Mouse (Mus musculus): ENCODE data around the gene Zfp119b.

Zfp119b gene

DNA sequence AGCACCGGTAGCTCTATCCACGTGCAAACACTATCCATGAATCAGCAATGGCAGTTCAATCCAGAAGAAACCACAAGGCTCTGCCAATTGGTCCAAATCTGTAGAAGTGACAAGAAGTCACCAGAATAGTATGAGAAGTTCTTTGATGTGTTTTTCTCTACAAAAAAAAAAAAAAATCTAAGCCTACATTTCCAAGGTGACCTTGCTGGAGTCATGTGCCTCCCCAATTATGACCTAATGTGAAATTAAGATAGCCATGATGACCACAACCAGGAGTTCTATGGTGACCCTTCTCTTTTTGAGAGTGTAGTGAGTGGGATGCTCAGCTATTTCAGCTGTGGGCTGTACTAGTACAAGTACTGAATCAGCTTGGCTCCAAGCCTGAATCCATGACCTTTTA lies at the start of gene Zfp119b:
Gene Zfp119b (minus strand): TSS at position 101 of the 400 bp plus-strand sequence.
- DNase-seq = no peak

DNA sequence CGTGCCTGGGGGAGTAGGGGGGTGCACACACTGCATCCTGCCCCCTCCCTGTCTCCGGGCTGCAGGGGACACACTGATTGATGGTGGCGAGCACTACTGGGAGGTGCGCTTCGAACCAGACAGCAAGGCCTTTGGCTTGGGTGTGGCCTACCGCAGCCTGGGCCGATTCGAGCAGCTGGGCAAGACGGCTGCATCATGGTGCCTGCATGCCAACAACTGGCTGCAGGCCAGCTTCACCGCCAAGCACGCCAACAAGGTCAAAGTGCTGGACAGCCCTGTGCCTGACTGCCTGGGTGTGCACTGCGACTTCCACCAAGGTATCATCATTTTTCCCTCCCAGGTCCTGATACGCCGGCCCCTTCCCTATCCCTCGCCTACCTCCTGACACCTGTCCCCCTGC lies 46.7 kb upstream of the Zfp119b start:
- peak; percentile 64 to 85 for DNase-seq

DNA sequence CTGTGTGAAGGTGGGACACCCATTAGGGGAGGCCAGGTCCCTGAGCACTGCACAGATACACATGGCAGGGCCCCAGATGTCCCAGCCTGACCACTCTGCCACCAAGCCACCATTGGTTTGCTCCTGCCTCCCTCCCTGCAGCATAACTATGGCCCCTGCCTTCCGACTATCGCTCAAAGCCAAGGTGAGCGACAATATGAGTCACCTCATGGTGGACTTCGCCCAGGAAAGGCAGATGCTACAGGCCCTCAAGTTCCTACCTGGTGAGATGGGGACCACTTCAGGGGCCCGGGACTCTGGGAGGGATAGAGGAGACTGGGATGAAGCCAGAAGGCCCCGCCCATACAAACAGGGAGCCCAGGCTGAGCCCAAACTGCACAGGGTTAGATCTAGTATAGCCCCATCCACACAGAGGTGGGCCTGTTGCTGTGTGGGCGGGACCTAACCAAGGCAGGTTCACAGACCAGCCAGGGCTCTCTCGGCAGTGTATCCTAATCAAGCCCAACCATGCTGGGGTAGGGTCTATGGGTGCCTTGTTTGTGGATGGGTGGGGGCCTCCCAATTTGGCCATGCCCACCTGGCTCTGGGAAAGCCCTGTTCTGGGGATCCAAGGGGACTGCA lies 41.1 kb upstream of the Zfp119b start:
- no peak for DNase-seq

DNA sequence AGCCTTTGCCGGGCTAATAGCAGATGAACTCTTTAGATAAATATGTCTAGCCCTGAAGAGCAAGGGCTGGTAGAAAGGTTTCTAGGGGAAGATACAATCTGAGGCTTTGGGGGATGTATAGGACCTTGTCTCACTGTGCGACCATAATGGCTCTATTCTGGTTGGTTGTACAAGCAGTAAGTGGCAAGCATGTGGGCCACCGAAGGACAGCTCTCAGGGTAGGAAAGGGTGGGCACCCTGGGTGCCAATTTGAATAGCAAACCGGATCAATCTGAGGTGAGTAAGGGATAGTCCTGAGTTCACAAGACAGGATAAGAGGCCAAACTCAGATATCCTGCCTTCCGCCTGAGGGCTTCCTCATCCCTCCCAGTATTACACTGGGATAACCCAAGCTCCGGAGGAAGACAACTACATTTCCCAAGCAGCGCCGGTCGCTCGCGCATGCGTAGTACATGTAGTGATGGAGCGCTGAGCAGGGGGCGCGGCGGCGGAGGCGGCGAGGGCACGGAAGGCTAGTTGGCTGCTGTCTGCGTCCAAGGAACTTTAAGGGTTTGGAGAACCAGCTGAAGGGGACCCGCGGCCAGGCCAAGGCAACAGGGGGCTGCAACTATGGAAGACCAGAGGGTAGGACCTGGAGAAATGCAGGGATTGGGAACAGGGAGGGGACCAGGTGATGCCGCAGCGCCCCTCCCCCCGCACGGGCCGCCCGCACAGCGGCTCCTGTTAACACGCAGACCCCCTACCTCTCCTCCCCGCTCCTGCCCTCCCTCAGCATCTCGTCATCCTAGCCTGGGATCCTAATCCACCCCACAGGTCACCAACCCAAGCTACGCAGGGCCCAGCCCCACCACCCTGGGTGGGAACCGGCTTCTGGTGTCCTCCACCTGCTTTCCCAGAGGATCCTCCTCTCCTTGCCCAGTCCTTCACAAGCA lies 37.0 kb upstream of the Zfp119b start, which contains the start of gene Fsd1:
Gene Fsd1 (plus strand): TSS at position 480 of the 932 bp plus-strand sequence.
- peak in 1 of 2 experiments; percentile 45 for DNase-seq

DNA sequence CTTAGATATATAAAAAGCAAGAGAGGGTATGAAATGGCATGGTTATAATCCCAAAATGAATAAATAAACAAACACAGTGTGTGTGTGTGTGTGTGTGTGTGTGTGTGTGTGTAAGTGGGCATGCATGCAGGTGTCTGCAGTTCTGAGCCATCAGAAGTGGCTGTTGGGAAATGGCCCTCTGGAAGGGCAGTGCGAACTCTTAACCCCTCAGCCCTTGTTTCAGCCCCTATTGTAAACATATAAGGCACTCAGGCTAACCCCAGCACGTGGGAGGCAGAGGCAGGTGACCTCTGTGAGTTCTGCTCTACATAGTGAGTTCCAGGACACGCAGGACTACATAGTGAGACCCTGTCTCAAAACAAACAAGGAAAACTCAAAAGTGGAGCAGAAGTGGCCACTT lies 28.0 kb upstream of the Zfp119b start:
- DNase-seq = no peak

DNA sequence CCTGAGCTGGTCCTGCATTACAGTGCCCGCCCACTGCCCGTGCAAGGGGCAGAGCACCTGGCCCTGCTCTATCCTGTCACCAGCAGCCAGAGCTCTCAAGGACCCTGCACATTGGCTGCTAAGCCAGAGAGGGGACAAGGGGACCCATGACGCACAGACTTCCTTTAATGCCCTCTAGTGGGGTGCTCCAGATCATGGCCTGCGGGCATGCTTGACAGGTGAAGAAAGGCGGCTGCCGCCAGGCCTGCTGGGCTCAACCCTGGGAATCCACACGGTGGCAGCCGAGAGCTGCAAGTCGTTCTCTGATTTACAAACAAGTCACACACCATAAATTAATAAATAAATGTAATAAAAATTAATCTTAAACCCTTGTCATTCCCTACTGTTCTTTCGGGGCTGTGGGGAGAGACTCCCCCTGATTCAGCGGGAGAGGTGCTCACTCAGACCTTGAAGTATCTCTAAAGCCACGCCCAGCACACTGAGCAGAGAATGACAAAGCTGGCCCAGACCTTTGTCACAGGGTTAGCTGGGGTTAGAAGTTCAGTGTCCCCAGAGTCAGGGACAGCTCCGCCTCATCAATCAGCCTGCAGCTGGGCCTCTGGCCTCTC lies 27.1 kb upstream of the Zfp119b start:
- DNase-seq = peak; percentile 84 to 86

DNA sequence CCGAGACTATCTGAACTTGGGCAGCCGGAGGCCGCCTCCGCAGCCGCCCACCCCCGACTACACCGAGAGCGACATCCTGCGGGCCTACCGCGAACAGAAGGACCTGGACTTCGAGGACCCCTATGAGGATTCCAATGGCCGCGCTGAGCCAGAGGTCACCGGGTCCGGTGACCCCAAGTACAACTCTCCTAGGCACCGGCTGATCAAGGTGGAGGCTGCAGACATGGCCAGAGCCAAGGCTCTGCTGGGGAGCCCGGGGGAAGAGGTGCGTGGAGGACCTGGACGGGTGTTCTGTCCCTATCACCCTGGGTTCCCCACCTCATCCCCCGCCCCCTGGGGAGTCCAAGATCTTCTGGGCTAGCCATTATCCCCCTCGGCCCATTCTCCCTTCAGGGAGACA lies 22.2 kb upstream of the Zfp119b start:
- no peak for DNase-seq

DNA sequence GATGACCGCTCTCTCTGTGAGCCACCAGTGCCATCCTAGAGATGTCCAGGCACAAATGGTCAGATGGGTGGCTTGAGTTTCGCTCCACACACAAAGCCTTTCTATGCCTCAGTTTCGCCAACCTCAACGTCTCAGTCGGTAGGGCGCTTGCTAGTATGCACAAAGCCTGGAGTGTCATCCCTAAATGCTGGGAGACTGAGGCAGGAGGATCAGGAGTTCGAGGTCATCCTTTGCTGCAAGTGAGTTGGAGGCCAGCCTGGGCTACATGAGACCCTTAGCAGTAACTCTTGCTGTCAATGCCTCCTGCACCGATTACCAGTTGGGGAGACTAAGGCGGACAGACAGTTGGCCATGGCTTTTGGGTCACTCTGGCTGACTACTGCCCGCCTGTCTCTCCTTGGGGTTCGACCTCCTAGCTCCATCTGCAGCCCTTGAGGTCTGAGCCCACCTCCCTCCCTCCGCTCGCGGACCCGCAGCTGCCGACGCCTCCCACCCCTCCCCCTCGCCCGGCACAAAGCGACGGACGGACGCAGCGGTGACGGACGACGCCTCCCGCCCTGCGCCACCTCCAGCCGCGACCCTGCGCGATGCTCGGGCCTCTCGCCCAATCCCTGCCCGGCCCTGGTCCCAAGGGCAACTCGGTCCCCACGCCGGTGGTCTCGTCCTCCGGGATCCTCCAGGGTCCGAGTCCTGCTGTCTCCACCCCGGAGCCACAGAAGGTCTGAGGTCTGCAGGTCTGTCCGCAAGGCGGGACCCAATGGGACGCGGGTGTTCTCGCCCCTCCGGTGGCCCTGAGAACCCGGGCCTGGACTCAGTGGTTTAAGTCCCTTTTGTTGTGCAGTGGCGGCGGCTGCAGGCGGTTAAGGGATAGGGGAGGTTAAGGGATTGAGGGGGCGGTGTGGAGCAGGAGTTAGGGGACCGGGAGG lies 20.9 kb upstream of the Zfp119b start, which contains the start of gene Shd:
Gene Shd (plus strand): TSS at position 502 of the 926 bp plus-strand sequence.
- peak in 1 of 2 experiments; percentile 61 for DNase-seq

DNA sequence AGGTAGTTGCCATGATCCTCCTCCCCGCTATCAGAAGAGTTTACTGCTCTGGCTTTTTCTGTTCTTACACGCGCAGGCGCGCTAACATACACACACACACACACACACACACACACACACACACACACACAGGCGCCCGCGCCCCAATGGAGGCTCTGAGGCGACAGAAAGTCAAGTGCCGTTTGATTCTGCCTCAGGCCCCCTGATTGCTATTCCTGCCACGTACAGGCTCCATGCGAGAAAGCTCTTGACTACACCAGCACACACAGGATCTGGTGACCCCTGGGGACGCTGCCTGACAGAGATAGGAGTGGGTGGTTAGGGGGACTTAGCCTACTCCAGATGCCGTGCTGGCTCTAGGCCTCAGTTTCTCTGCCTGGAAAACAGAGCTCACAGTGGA lies 20.3 kb upstream of the Zfp119b start:
- peak; percentile 56 to 83 for DNase-seq

DNA sequence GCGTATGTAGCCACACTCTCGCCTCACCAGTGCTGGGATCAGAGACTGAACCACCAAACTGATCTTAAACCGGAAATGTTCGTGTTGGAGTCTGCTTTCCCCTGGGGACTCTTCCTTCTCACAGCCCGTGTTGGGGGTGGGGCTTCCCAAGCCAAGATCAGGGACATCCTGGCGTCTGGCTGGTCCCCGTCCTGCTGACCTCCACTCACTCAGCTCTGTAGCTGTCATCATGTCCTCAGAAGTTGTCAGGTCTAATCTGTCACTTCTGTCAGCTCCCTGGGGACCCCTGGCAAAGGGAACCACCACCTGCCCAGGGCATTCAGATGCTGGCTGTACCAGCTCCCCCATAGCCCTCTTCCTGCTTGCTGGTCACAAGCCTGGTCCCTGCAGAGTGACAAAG lies 18.9 kb upstream of the Zfp119b start:
- peak; percentile 41 to 55 for DNase-seq

DNA sequence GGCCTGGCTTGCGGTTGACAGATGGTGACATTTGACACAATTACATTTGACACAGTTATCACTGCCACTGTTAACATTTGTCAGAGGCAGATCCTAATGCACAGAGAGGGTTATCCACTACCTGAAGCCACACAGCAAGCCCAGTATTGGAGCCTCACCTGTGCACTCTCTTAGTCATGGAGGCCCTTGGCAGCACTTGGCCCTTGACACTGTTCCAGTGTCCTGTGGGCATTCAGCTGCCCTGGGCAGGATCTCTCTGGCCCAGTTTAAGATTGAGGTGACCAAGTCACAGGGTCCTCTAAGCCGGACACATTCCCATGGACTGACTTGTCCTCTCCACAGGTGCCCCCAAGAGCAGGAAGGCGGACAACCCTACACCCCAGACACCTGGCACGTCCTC lies 17.9 kb upstream of the Zfp119b start:
- DNase-seq = peak in 1 of 2 experiments; percentile 29

DNA sequence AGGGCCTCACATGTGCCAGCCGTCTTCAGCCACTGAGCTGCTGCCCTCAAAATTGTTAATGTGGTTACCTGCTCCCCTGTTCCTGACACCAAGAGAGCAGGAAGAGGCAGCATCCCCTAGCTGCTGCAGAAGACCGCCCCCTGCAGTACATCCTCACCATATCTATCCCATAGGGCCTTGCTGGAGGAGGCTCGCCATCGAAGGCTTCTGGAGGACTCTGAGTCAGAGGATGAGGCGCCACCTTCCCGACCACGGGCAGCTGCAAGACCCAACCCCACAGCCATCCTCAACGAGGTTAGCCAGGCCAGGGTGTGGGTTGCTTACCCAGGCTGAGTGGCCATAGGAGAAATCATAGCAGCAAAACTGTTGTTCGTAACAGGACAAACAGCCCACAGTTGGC lies 15.7 kb upstream of the Zfp119b start:
- DNase-seq = peak in 1 of 2 experiments; percentile 37

DNA sequence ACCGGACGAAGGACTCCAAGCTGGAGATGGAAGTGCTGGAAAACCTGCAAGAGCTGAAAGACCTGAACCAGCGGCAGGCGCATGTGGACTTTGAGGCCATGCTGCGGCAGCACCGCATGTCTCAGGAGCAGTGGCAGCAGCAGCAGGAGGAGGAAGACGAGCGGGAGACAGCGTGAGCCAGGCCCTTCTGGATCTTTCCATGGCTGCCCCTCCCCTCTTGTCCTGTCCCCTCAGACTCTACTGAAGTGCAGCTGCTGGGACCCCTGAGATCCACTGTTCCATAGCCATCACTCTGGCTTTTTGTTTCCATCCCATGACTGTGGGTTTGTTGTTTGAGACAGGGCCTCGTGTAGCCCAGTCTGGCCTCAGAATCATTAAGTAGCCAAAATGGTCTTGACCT lies 15.2 kb upstream of the Zfp119b start:
- DNase-seq = peak in 1 of 2 experiments; percentile 30

DNA sequence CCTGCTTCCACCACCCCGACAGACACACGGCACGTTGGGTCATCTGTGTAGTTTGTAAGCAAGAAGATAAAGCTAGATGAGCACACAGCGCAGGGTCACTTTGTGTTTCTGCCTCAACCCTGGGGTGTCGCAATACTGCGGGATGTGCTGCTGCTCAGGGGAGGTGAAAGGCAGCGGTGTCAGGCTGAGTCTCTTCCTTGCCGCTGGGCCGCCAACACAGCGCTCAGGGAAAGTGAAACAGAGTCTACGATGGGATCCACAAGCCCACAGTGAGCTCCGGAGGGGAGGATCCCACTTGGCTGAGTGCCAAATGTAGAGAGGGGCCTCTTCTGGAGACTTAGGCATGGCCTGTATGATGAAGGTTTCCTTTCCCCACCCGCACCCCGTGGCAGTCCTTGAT lies 13.9 kb upstream of the Zfp119b start:
- DNase-seq = peak in 1 of 2 experiments; percentile 36

DNA sequence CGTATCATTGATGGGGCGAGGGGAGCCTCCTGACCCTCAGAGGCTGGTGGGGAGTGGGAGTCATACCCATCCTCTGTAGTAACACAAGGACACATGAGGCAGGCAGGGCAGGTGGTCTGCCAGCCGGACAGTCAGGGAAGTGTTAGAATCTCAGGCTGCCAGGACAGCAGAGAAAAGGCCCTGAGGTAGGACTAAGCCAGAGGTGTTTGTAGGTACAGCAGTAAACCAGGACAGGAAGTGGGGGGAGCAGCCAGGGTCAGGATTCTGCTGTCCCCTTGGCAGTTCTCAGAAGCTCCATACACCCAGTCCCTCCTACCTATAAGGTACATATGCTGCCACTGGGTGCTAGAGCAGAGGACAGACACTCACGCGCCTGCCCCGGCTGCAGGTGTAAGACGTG lies 12.3 kb upstream of the Zfp119b start:
- peak in 1 of 2 experiments; percentile 23 for DNase-seq

DNA sequence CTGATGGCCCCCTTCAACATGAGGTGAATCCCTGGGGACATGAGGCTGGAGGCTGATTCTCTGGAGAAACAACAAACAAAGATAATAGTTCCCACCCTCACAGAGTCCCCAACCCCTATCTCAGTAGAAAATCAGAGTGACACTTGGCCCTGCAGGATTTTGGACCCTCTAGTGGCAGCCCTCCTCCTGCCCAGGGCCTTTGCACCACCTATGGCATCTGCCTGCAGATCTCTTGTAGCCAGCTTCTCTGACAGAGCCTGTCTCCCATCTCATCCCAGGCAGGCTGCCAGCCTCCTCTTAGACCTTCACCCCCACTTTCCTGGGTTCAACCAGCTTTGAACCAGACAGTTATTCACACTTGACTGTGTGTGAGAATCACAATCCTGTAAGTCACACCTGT lies 11.5 kb upstream of the Zfp119b start:
- DNase-seq = peak in 1 of 2 experiments; percentile 31

DNA sequence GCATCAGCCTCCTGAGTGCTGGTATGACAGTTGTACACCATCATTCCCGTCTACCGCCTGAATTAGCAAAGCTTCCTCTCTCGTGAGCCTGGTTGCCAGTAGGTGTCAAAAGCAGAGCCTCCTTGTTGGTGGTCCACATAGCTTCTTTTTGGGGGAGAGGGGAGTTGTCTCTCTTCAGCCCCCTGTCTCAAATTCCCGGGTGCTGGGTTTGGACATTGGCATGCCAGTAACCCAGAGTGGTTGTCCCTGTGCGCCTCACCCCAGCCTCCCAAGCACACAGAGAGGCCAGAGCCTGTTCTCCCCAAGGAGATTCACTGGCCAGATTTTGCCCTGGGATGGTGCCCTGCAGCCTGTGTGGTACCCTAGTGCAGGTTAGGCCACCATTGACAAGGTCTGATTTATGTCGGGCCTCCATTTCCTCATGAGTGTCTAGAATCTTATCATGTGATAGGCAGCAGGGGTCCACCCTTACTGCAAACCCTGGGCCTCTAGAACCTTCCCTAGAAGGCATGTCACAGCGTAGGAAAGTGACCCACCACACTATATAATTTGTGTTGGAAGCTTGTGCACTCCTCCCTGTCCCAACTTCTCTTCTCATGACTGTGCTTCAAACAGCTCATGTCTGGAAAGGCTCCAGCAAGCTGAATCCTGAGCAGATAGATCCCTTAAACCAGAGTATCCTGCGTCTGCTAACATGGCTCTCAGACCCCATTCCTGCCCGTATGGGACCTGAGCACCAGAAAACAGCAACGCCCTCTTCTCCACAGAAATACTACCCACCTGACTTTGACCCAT lies 10.8 kb upstream of the Zfp119b start:
- DNase-seq = peak in 1 of 2 experiments; percentile 29

DNA sequence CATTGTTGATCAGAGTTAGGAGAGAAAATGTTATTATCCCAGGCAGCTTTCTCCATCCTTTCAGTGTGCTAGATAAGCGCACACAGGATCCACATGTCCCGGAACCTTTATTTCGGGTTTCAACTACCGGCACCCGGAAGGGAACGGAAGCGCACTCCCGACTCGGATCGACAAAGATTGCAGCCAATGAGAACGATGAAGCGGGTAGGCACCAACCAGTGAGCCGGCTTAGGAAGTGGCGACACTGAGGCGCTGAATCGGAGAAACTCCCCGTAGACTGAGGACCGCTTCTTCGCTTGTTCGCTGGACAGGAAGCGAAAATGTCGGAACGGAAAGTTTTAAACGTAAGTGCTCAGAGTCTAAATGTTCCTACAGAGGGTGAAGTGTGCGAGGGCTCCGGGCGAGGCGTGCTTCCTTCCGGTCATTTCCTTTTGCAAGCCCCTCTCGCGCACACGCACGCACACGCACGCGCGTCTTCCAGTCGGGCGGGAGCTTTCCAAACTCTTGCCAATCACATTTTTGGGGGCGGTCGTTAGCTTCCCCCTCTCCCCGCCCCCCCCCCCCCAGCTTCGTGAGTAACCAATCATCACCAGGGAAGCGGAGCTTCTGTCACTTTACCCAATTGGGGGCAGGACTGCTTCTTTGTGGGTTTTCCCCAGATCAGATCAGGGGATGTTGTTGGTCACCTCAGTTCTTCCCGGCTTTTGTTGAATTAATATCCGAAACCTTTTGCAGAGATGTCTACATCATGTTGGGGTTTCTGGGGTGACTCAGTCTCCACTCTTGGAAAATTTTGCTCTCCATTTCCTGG lies 9.8 kb upstream of the Zfp119b start, which contains the start of gene Yju2:
Gene Yju2 (plus strand): TSS at position 182 of the 811 bp plus-strand sequence.
- peak; percentile 92 to 97 for DNase-seq

DNA sequence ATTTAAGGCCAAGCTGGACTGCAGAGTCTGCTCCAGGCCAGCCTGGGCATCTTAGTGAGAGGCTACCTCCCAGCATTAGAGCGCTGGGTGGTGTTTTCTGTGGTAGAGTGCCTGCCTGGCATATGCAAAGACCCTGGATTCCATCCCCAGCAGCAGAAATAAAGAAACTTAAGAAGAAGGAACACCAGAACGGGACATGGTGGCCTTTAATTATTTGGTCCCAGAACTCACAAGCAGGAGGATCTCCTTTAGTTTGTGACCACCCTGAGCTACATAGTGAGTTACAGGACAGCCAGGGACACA lies 9.2 kb upstream of the Zfp119b start:
- peak in 1 of 2 experiments; percentile 26 for DNase-seq

All from kidney, postnatal 25 days (tissue).